Mouse (Mus musculus) midbrain, embryonic 16.5 days (tissue): ENCODE measurements at regions not wholly inside any gene's neighbourhood (a gene's known extent, or its start where the extent isn't known, plus 50 kb on each side); places are given as distances from the start of the nearest gene placed in this dataset.

ENCODE experiments used
- ATAC-seq: fragments of 200-750 bp; cut with Nextera tagmentation; 2 replicates; pipeline ENCODE4 v1.8.0; 2017; ENCODE audit warnings: moderate TSS enrichment
- H3K27ac ChIP-seq: fragments of 300-500 bp; sonication (generic); 2 replicates; pipeline ENCODE4 v1.5.1; 2014; ENCODE audit warnings: mild to moderate bottlenecking, low read length, mixed read lengths
- H3K27me3 ChIP-seq: fragments of 300-500 bp; sonication (generic); 2 replicates; pipeline ENCODE4 v1.6.1; 2014; ENCODE audit warnings: low read depth, low read length, mixed read lengths; ENCODE audit not compliant: control insufficient read depth, insufficient read depth
- H3K36me3 ChIP-seq: fragments of 300-500 bp; sonication (generic); 2 replicates; pipeline ENCODE4 v1.6.1; 2014; ENCODE audit warnings: mild to moderate bottlenecking, low read length, moderate library complexity, mixed read lengths; ENCODE audit not compliant: control insufficient read depth, insufficient read depth
- H3K4me1 ChIP-seq: fragments of 300-500 bp; sonication (generic); 2 replicates; pipeline ENCODE4 v1.6.1; 2014; ENCODE audit warnings: mild to moderate bottlenecking, low read length, mixed read lengths; ENCODE audit not compliant: control insufficient read depth, insufficient read depth
- H3K4me2 ChIP-seq: fragments of 300-500 bp; sonication (generic); 2 replicates; pipeline ENCODE4 v1.6.1; 2014; ENCODE audit warnings: mild to moderate bottlenecking, low read length, mixed read lengths
- H3K4me3 ChIP-seq: fragments of 300-500 bp; sonication (generic); 2 replicates; pipeline ENCODE4 v1.5.1; 2014; ENCODE audit warnings: low read depth, mild to moderate bottlenecking, low read length, moderate library complexity, mixed read lengths
- H3K9ac ChIP-seq: fragments of 300-500 bp; sonication (generic); 2 replicates; pipeline ENCODE4 v1.6.1; 2014; ENCODE audit warnings: low read depth, low read length, mixed read lengths
- H3K9me3 ChIP-seq: fragments of 300-500 bp; sonication (generic); replicated peaks from 2 replicates; pipeline ENCODE4 v1.6.1; 2014; ENCODE audit warnings: mild to moderate bottlenecking, low read length, mixed read lengths; ENCODE audit not compliant: control insufficient read depth, poor library complexity, severe bottlenecking
- WGBS: fragments of 180-500 bp; shearing (Covaris S2); extraction: QIAGEN DNeasy Blood & Tissue Kit; methylation state at CpG from one replicate; pipeline ENCODE4 v1.1.7; 2014; 5-methylcytosine and 5-hydroxymethylcytosine counted together

DNA sequence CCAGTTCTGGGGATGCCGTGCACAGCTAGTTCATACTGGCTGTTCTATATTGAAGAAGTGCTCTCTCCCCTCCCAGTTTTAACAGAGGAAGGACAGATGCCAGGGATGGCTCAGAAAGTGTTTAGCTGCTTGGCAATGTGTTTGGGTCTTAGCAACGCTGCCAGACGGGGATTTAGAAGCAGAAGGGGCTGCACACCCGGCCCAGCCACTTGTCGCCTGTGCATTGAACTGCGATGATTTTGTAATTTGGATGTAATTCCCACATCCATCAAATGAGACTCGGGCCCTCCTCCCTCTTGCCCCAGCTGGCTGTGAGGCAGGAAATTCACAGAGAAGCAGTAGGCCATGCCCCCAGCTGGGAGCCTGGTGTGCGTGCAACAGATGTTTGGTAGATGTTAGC, 475.4 kb downstream of the Tbc1d22a start:
- H3K4me3 ChIP-seq = no peak overlapping the region
- H3K4me2 ChIP-seq = no peak overlapping the region
- H3K27me3 ChIP-seq = no peaks in the 10 kb centered on the region
- H3K4me1 ChIP-seq = no peaks in the 10 kb centered on the region
- 48% methylated on average over 8 of the region's 8 CpGs for WGBS
- no peak overlapping the region for H3K9ac ChIP-seq
- H3K9me3 ChIP-seq = no peaks in the 10 kb centered on the region
- no peak overlapping the region for H3K27ac ChIP-seq
- no peaks in the 10 kb centered on the region for H3K36me3 ChIP-seq
- ATAC-seq = no peak

DNA sequence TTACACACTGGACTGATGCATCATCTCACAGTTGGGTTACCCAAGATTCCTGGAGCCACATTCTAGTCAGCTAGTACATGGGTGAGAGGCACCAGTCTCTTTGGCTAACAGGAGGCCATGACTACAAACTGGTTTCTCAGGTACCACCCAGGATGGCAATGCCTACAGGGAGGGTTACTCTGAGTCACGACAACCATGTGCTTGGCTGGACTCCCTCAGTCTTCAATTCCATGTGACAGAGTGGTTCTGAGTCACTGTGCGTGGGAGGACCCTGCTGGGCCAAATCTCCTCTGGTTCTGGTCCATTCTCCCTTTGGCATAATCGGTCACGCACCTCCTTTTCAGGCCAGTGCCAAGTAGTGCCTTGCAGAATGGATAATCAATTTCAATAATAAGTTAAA, 482.5 kb downstream of the Tbc1d22a start:
- no peak overlapping the region for H3K4me3 ChIP-seq
- H3K4me1 ChIP-seq = no peaks in the 10 kb centered on the region
- H3K27me3 ChIP-seq = no peaks in the 10 kb centered on the region
- H3K4me2 ChIP-seq = no peak overlapping the region
- ATAC-seq = no peak
- H3K9me3 ChIP-seq = no peaks in the 10 kb centered on the region
- no peaks in the 10 kb centered on the region for H3K36me3 ChIP-seq
- no peak overlapping the region for H3K9ac ChIP-seq
- no peak overlapping the region for H3K27ac ChIP-seq
- WGBS = 59% methylated on average over 4 of the region's 4 CpGs

GRCm38 (mm10) chr15:86710429-86710828, 496.2 kb downstream of the Tbc1d22a start:
- WGBS = 84% methylated on average over 2 of the region's 2 CpGs
- ATAC-seq = no peak
- H3K27ac ChIP-seq = no peak overlapping the region
- H3K9me3 ChIP-seq = no peaks in the 10 kb centered on the region
- H3K4me3 ChIP-seq = no peak overlapping the region
- H3K4me1 ChIP-seq = no peaks in the 10 kb centered on the region
- no peaks in the 10 kb centered on the region for H3K27me3 ChIP-seq
- no peaks in the 10 kb centered on the region for H3K36me3 ChIP-seq
- H3K4me2 ChIP-seq = no peak overlapping the region
- no peak overlapping the region for H3K9ac ChIP-seq

DNA sequence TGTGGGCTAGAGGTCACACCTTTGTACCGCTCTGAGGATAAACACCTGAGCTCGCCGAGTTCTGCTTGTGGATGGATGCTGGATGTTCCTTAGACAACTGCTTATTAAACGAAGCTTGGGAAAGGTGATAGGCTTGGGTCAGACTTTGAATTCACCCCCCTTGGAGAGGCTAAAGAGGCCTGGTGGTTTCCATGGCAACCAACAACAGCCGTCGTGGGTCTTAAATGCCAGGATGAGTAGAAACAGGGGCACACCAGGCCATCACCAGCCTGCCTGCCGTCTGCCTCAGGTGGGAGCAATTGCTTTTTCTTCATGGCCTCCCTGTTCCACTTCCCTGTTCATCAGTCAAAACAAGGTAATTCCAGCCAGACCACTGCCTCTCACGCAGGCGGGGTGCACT, 504.1 kb downstream of the Tbc1d22a start:
- no peak overlapping the region for H3K4me3 ChIP-seq
- H3K9ac ChIP-seq = no peak overlapping the region
- no peaks in the 10 kb centered on the region for H3K27me3 ChIP-seq
- 36% methylated on average over 9 of the region's 9 CpGs for WGBS
- H3K4me2 ChIP-seq = no peak overlapping the region
- no peaks in the 10 kb centered on the region for H3K36me3 ChIP-seq
- H3K9me3 ChIP-seq = no peaks in the 10 kb centered on the region
- no peak overlapping the region for H3K27ac ChIP-seq
- peaks cover 7% of the 10 kb centered on the region; the same call in 1 of the 2 replicates for H3K4me1 ChIP-seq
- no peak for ATAC-seq

DNA sequence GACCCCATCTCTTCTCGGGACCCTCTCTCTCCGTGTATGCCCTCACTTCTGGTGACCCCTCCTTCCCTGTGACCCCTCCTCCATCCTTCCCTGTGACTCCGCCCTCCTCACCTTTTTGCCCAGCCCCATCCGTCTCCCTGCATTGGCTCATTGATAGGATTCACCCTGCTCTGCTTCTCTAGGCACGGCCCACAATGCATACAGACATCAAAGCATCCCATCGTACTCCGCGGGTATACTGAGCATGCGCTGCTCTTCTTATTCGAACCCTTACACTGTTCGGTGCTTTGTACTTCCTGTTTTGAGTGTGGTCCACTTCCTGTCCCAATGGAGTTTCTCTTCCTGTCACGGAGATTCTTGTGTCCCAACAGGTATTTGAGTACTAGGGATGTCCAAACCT, 504.8 kb downstream of the Tbc1d22a start:
- Histone ChIP-seq H3K4me2 (no peak overlapping the region), H3K9ac (no peak overlapping the region), H3K9me3 (no peaks in the 10 kb centered on the region), H3K4me1 (peaks cover 7% of the 10 kb centered on the region; the same call in 1 of the 2 replicates), H3K36me3 (no peaks in the 10 kb centered on the region), H3K27ac (no peak overlapping the region), H3K4me3 (no peak overlapping the region), H3K27me3 (no peaks in the 10 kb centered on the region)
- ATAC-seq = no peak
- 89% methylated on average over 12 of the region's 12 CpGs for WGBS

GRCm38 (mm10) chr15:86721131-86721530, 506.9 kb downstream of the Tbc1d22a start:
- Histone ChIP-seq H3K4me3 (no peak overlapping the region), H3K27ac (no peak overlapping the region), H3K4me1 (peaks cover 7% of the 10 kb centered on the region; the same call in 1 of the 2 replicates), H3K4me2 (no peak overlapping the region), H3K9me3 (no peaks in the 10 kb centered on the region), H3K9ac (no peak overlapping the region), H3K36me3 (no peaks in the 10 kb centered on the region), H3K27me3 (no peaks in the 10 kb centered on the region)
- 72% methylated on average over 5 of the region's 5 CpGs for WGBS
- ATAC-seq = no peak

GRCm38 (mm10) chr15:86737945-86738344, 523.7 kb downstream of the Tbc1d22a start:
- Histone ChIP-seq H3K36me3 (no peaks in the 10 kb centered on the region), H3K9ac (no peak overlapping the region), H3K4me3 (no peak overlapping the region), H3K9me3 (no peaks in the 10 kb centered on the region), H3K27ac (no peak overlapping the region), H3K27me3 (no peaks in the 10 kb centered on the region), H3K4me2 (no peak overlapping the region), H3K4me1 (peaks cover 2% of the 10 kb centered on the region; the same call in 1 of the 2 replicates)
- ATAC-seq = no peak

DNA sequence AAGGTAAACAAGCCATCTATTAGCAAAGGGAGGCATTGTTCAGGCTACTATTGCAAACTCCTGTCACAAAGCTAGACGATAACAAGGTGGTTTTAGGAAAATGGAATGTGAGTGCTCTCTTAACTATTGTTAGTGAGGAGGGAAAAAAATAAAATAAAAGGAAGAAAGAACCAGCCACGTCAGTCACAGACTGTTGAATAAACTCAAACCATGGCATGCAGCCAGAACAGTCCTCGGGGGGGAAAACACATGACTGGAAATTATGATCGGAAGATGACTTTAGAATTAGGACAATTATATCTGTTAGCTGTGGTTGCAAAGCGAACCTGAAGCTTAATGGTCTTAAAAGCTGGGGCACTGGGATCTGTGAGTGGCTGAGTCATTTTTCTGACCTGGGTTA, 524.1 kb downstream of the Tbc1d22a start:
- ATAC-seq = no peak
- H3K9me3 ChIP-seq = no peaks in the 10 kb centered on the region
- no peak overlapping the region for H3K4me3 ChIP-seq
- WGBS = 57% methylated on average over 5 of the region's 5 CpGs
- no peaks in the 10 kb centered on the region for H3K27me3 ChIP-seq
- peaks cover 2% of the 10 kb centered on the region; the same call in 1 of the 2 replicates for H3K4me1 ChIP-seq
- H3K9ac ChIP-seq = no peak overlapping the region
- no peaks in the 10 kb centered on the region for H3K36me3 ChIP-seq
- no peak overlapping the region for H3K27ac ChIP-seq
- H3K4me2 ChIP-seq = no peak overlapping the region

- H3K4me2 ChIP-seq = no peak overlapping the region
- no peak overlapping the region for H3K9ac ChIP-seq
- WGBS = 92% methylated on average over 5 of the region's 5 CpGs
- no peak overlapping the region for H3K4me3 ChIP-seq
- no peak for ATAC-seq
- H3K36me3 ChIP-seq = no peaks in the 10 kb centered on the region
- no peak overlapping the region for H3K27ac ChIP-seq
- H3K27me3 ChIP-seq = no peaks in the 10 kb centered on the region
- no peaks in the 10 kb centered on the region for H3K9me3 ChIP-seq
- peaks cover 2% of the 10 kb centered on the region; the same call in 1 of the 2 replicates for H3K4me1 ChIP-seq
Measured at GRCm38 (mm10) chr15:86738776-86739175, 524.5 kb downstream of the Tbc1d22a start.
